Mouse (Mus musculus) hindbrain, embryonic 16.5 days (tissue): ENCODE data around the gene Yipf4. TPM values are rescaled to one million over a fixed set of nuclear protein-coding genes. Genes with fewer than 3 reads are reported as not detected.

Experiments used
- ATAC-seq: fragments of 200-750 bp; cut with Nextera tagmentation; 2 replicates; pipeline ENCODE4 v1.8.0; 2017; ENCODE audit warnings: moderate TSS enrichment, moderate library complexity
- H3K27ac ChIP-seq: fragments of 300-500 bp; sonication (generic); 2 replicates; pipeline ENCODE4 v1.5.1; 2014; ENCODE audit warnings: low read depth, mild to moderate bottlenecking, control low read depth, low read length, moderate library complexity
- H3K27me3 ChIP-seq: fragments of 300-500 bp; sonication (generic); replicated peaks from 2 replicates; pipeline ENCODE4 v1.6.1; 2014; ENCODE audit warnings: low read length; ENCODE audit not compliant: control insufficient read depth, insufficient read depth
- H3K36me3 ChIP-seq: fragments of 300-500 bp; sonication (generic); 2 replicates; pipeline ENCODE4 v1.6.1; 2014; ENCODE audit warnings: mild to moderate bottlenecking, low read length, moderate library complexity, mixed read lengths; ENCODE audit not compliant: control insufficient read depth, insufficient read depth
- H3K4me1 ChIP-seq: fragments of 300-500 bp; sonication (generic); 2 replicates; pipeline ENCODE4 v1.6.1; 2014; ENCODE audit warnings: low read depth, low read length; ENCODE audit not compliant: control insufficient read depth, insufficient read depth
- H3K4me2 ChIP-seq: fragments of 300-500 bp; sonication (generic); 2 replicates; pipeline ENCODE4 v1.6.1; 2014; ENCODE audit warnings: mild to moderate bottlenecking, low read length, control low read depth, moderate library complexity
- H3K4me3 ChIP-seq: fragments of 300-500 bp; sonication (generic); 2 replicates; pipeline ENCODE4 v1.5.1; 2014; ENCODE audit warnings: mild to moderate bottlenecking, low read length, control low read depth, moderate library complexity
- H3K9ac ChIP-seq: fragments of 300-500 bp; sonication (generic); 2 replicates; pipeline ENCODE4 v1.6.1; 2014; ENCODE audit warnings: low read depth, mild to moderate bottlenecking, control low read depth, low read length, moderate library complexity
- H3K9me3 ChIP-seq: fragments of 300-500 bp; sonication (generic); 2 replicates; pipeline ENCODE4 v1.6.1; 2014; ENCODE audit warnings: mild to moderate bottlenecking, low read length, moderate library complexity; ENCODE audit not compliant: control insufficient read depth
- WGBS: fragments of 180-500 bp; shearing (Covaris S2); extraction: QIAGEN DNeasy Blood & Tissue Kit; methylation state at CpG from one replicate; pipeline ENCODE4 v1.1.7; 2014; 5-methylcytosine and 5-hydroxymethylcytosine counted together
- polyA plus RNA-seq: library from polyadenylated mRNA; unstranded; fragments of >200 nt; fragmentation: Nextera tagmentation; extraction: Ambion mirVana; gene quantifications from 2 replicates; pipeline ENCODE4 v1.2.1, GENCODE M21; 2015

The Yipf4 gene
- polyA plus RNA-seq, 1 experiment from 2014 or later, result 51.3 TPM

GRCm38 (mm10) chr17:74537526-74537925 is 48.2 kb downstream of the Yipf4 start:
- H3K9me3 ChIP-seq, result no peaks in the 10 kb centered on the region
- H3K4me2 ChIP-seq, result no peak overlapping the region
- no peak overlapping the region for H3K9ac ChIP-seq
- no peaks in the 10 kb centered on the region for H3K27me3 ChIP-seq
- no peaks in the 10 kb centered on the region for H3K4me1 ChIP-seq
- H3K36me3 ChIP-seq, result no peaks in the 10 kb centered on the region
- ATAC-seq, result no peak
- no peak overlapping the region for H3K4me3 ChIP-seq
- WGBS, result 79% methylated on average over 1 of the region's 1 CpGs
- no peak overlapping the region for H3K27ac ChIP-seq

DNA sequence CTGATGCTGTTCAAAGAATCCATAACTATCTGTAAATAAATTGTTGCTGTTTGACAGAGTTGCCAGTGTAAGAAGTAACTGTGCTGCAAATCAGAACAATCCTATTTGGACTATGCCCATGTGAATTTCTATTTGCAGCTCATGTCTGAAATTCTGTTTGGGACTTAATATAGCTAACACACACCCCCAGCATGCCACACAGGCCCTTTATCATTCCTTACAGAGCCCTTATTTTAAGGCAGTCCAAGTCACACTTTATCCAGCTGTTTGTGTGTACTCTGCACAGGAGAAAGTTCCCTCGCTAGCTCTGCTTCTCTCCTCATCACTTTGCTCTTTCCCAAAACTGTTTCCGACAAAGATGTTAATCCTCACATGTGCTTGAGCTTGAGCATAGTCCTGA is 54.3 kb downstream of the Yipf4 start:
- no peak for ATAC-seq
- 92% methylated on average over 2 of the region's 2 CpGs for WGBS

More for the DNA sequence above, 54.3 kb downstream of the Yipf4 start:
- peaks cover under 1% of the 10 kb centered on the region; the same call in 1 of the 2 replicates for H3K36me3 ChIP-seq
- no peak overlapping the region for H3K9ac ChIP-seq
- H3K4me3 ChIP-seq, result no peak overlapping the region
- no peak overlapping the region for H3K27ac ChIP-seq
- no peaks in the 10 kb centered on the region for H3K27me3 ChIP-seq
- H3K4me1 ChIP-seq, result no peaks in the 10 kb centered on the region
- H3K9me3 ChIP-seq, result no peaks in the 10 kb centered on the region
- no peak overlapping the region for H3K4me2 ChIP-seq

Other genes with a start within 250 kb of the Yipf4 start
- gene Memo1, start 194.0 kb upstream of the Yipf4 start, polyA plus RNA-seq, result 52.9 and 56.1 TPM in 2 replicates
- gene Dpy30, start 165.5 kb upstream of the Yipf4 start, polyA plus RNA-seq, result 207 and 221 TPM in 2 replicates
- 17.3 and 19.4 TPM in 2 replicates for gene Spast, start 150.5 kb upstream of the Yipf4 start, polyA plus RNA-seq
- 30.7 and 31.8 TPM in 2 replicates for gene Slc30a6, start 93.9 kb upstream of the Yipf4 start, polyA plus RNA-seq
- gene Nlrc4, start 30.4 kb upstream of the Yipf4 start, polyA plus RNA-seq, result 0.20 and 0.42 TPM in 2 replicates
- gene Birc6, start 38.8 kb downstream of the Yipf4 start, polyA plus RNA-seq, result 61.9 and 68.1 TPM in 2 replicates
- gene Ttc27, start 228.2 kb downstream of the Yipf4 start, polyA plus RNA-seq, result 17.3 and 19.3 TPM in 2 replicates